Mouse (Mus musculus) stomach, embryonic 14.5 days (tissue): ENCODE measurements around the gene Tmem120a. TPM values are rescaled to one million over a fixed set of nuclear protein-coding genes. Genes with fewer than 3 reads are reported as not detected.

ENCODE experiments used
- ATAC-seq: fragments of 200-750 bp; cut with Nextera tagmentation; 2 replicates; pipeline ENCODE4 v1.8.0; 2017; ENCODE audit warnings: low read depth, moderate TSS enrichment; ENCODE audit not compliant: insufficient number of reproducible peaks, insufficient read depth, low FRiP score
- H3K27ac ChIP-seq: fragments of 300-500 bp; sonication (generic); 2 replicates; pipeline ENCODE4 v1.5.1; 2014; ENCODE audit warnings: mild to moderate bottlenecking, low read length, moderate library complexity, mixed read lengths
- H3K27me3 ChIP-seq: fragments of 300-500 bp; sonication (generic); 2 replicates; pipeline ENCODE4 v1.6.1; 2014; ENCODE audit warnings: low read length, control low read depth, mixed read lengths; ENCODE audit not compliant: control insufficient read depth, insufficient read depth
- H3K36me3 ChIP-seq: fragments of 300-500 bp; sonication (generic); 2 replicates; pipeline ENCODE4 v1.6.1; 2014; ENCODE audit warnings: mild to moderate bottlenecking, control low read depth, low read length, moderate library complexity, mixed read lengths; ENCODE audit not compliant: control insufficient read depth, insufficient read depth
- H3K4me1 ChIP-seq: fragments of 300-500 bp; sonication (generic); 2 replicates; pipeline ENCODE4 v1.6.1; 2014; ENCODE audit warnings: low read length, control low read depth, mixed read lengths; ENCODE audit not compliant: control insufficient read depth, insufficient read depth
- H3K4me2 ChIP-seq: fragments of 300-500 bp; sonication (generic); replicated peaks from 2 replicates; pipeline ENCODE4 v1.6.1; 2014; ENCODE audit warnings: low read depth, low read length, control low read depth
- H3K4me3 ChIP-seq: fragments of 300-500 bp; sonication (generic); 2 replicates; pipeline ENCODE4 v1.5.1; 2014; ENCODE audit warnings: low read depth, low read length, control low read depth
- H3K9ac ChIP-seq: fragments of 300-500 bp; sonication (generic); replicated peaks from 2 replicates; pipeline ENCODE4 v1.6.1; 2014; ENCODE audit warnings: low read depth, mild to moderate bottlenecking, control low read depth, low read length, moderate library complexity, mixed read lengths
- H3K9me3 ChIP-seq: fragments of 300-500 bp; sonication (generic); 2 replicates; pipeline ENCODE4 v1.6.1; 2016; ENCODE audit warnings: low read depth, low read length, control low read depth; ENCODE audit not compliant: control insufficient read depth
- whole genome bisulfite sequencing: fragments of 180-500 bp; shearing (Covaris S2); extraction: QIAGEN DNeasy Blood & Tissue Kit; methylation state at CpG from one replicate; pipeline ENCODE4 v1.1.7; 2014; 5-methylcytosine and 5-hydroxymethylcytosine counted together
- polyA plus RNA-seq: library from polyadenylated mRNA; unstranded; fragments of >200 nt; fragmentation: Nextera tagmentation; extraction: Ambion mirVana; gene quantifications from 2 replicates; pipeline ENCODE4 v1.2.1, GENCODE M21; 2014

Tmem120a gene
- polyA plus RNA-seq, 1 experiment from 2014 or later: 45.3 TPM

GRCm38 (mm10) chr5:135738266-135738665 lies 6.0 kb downstream of the Tmem120a start:
- Histone ChIP-seq H3K9me3 (no peaks in the 10 kb centered on the region), H3K4me1 (0 out of 2 replicates have a peak, but pooled peaks cover 5% of the 10 kb centered on the region), H3K27me3 (no peaks in the 10 kb centered on the region), H3K4me3 (no peak overlapping the region), H3K36me3 (peaks cover 30% of the 10 kb centered on the region), H3K27ac (no peak overlapping the region), H3K4me2 (no peak overlapping the region), H3K9ac (no peak overlapping the region)
- no peak for ATAC-seq
- 10% methylated on average over 6 of the region's 6 CpGs for WGBS

DNA sequence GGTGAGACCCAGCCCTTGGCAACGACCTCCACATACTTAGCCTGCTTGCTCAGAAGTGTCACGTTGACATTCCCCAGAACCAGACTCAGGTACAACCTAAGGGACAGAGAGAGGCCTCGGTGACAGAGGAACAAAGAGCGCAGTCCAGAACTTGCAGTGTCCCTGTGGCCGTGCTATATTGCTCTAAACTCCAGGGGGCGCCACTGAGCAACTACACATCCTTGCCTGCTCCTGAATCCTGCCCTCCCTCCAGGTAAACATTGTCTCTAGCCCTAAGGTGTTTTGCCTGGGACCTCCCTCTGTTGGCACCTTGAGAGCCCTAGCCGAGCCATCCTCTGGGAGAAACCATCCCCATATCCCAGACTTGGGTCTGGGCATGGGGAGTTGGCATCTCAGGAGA lies 7.1 kb downstream of the Tmem120a start:
- no peak overlapping the region for H3K4me2 ChIP-seq
- H3K27ac ChIP-seq: no peak overlapping the region
- peaks cover 41% of the 10 kb centered on the region for H3K36me3 ChIP-seq
- no peak overlapping the region for H3K9ac ChIP-seq
- H3K4me1 ChIP-seq: no peaks in the 10 kb centered on the region
- no peak overlapping the region for H3K4me3 ChIP-seq
- ATAC-seq: no peak
- no peaks in the 10 kb centered on the region for H3K27me3 ChIP-seq
- no peaks in the 10 kb centered on the region for H3K9me3 ChIP-seq
- WGBS: 78% methylated on average over 7 of the region's 7 CpGs

DNA sequence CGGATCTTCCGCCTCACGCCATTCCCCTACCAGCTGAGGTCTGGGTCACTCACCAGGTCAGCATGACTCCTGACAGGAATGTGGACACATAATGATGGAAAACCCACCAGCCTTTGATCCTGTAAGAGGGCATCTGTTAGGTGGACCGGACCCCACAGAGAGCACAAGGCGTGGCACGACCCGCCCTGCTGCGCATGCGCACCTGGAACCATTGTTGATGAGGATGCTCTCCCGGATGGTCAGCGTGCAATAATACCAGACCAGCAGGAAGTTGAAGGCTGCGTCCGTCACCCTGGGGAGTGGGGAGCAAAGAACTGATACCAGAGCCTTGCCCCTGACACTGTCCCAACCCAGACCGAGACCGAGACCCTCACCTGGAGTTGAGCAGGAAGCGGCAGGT lies 7.7 kb downstream of the Tmem120a start:
- H3K36me3 ChIP-seq: peaks cover 47% of the 10 kb centered on the region
- WGBS: 87% methylated on average over 16 of the region's 16 CpGs
- ATAC-seq: no peak

GRCm38 (mm10) chr5:135735741-135736140 lies 8.5 kb downstream of the Tmem120a start:
- Histone ChIP-seq H3K9me3 (no peaks in the 10 kb centered on the region), H3K27ac (no peak overlapping the region), H3K4me2 (no peak overlapping the region), H3K9ac (no peak overlapping the region), H3K27me3 (no peaks in the 10 kb centered on the region), H3K36me3 (peaks cover 55% of the 10 kb centered on the region), H3K4me3 (no peak overlapping the region), H3K4me1 (no peaks in the 10 kb centered on the region)
- WGBS: 88% methylated on average over 13 of the region's 13 CpGs
- ATAC-seq: no peak

More for the DNA sequence above, 7.7 kb downstream of the Tmem120a start:
- no peak overlapping the region for H3K4me3 ChIP-seq
- H3K4me1 ChIP-seq: no peaks in the 10 kb centered on the region
- no peaks in the 10 kb centered on the region for H3K9me3 ChIP-seq
- H3K27ac ChIP-seq: no peak overlapping the region
- no peaks in the 10 kb centered on the region for H3K27me3 ChIP-seq
- H3K4me2 ChIP-seq: no peak overlapping the region
- H3K9ac ChIP-seq: no peak overlapping the region

GRCm38 (mm10) chr5:135734057-135734680 lies 10.1 kb downstream of the Tmem120a start:
- Histone ChIP-seq H3K27ac (no peak overlapping the region), H3K4me3 (no peak overlapping the region), H3K36me3 (peaks cover 71% of the 10 kb centered on the region), H3K27me3 (no peaks in the 10 kb centered on the region), H3K9me3 (no peaks in the 10 kb centered on the region), H3K9ac (no peak overlapping the region), H3K4me2 (no peak overlapping the region), H3K4me1 (no peaks in the 10 kb centered on the region)
- no peak for ATAC-seq
- WGBS: 91% methylated on average over 39 of the region's 42 CpGs

GRCm38 (mm10) chr5:135733071-135733470 lies 11.2 kb downstream of the Tmem120a start:
- Histone ChIP-seq H3K4me3 (no peak overlapping the region), H3K27me3 (no peaks in the 10 kb centered on the region), H3K9ac (no peak overlapping the region), H3K4me1 (no peaks in the 10 kb centered on the region), H3K27ac (no peak overlapping the region), H3K36me3 (peaks cover 74% of the 10 kb centered on the region), H3K4me2 (no peak overlapping the region), H3K9me3 (no peaks in the 10 kb centered on the region)
- no peak for ATAC-seq
- WGBS: 82% methylated on average over 4 of the region's 4 CpGs

DNA sequence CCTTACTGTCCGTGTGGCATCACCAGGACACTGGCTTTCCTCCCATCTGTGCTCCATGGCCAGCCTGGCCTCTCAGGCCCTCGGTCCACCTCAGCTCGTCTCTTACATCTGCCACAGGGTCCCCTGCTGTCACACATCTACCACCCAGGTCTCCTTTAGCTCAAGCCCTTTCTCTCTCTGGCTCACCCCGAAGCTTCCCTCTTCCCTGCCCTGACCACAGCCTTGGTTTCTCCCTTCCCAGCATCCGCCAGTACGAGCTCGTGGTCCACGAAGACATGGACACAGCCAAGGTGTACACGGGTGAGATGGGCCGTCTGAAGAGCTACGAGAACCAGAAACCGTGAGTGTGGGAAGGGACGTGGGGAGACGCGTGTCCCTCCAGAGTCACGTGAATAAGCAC lies 12.9 kb downstream of the Tmem120a start:
- H3K27me3 ChIP-seq: no peaks in the 10 kb centered on the region
- WGBS: 92% methylated on average over 16 of the region's 16 CpGs

GRCm38 (mm10) chr5:135730916-135731315 lies 13.3 kb downstream of the Tmem120a start:
- H3K4me1 ChIP-seq: peaks cover 10% of the 10 kb centered on the region
- peaks cover 71% of the 10 kb centered on the region for H3K36me3 ChIP-seq
- H3K4me3 ChIP-seq: no peak overlapping the region
- 92% methylated on average over 10 of the region's 10 CpGs for WGBS
- no peak overlapping the region for H3K27ac ChIP-seq
- H3K9ac ChIP-seq: no peak overlapping the region
- no peaks in the 10 kb centered on the region for H3K27me3 ChIP-seq
- H3K4me2 ChIP-seq: no peak overlapping the region
- H3K9me3 ChIP-seq: no peaks in the 10 kb centered on the region
- no peak for ATAC-seq

More for the DNA sequence above, 12.9 kb downstream of the Tmem120a start:
- H3K4me2 ChIP-seq: no peak overlapping the region
- no peak overlapping the region for H3K4me3 ChIP-seq
- peaks cover 6% of the 10 kb centered on the region; the same call in 1 of the 2 replicates for H3K4me1 ChIP-seq
- no peaks in the 10 kb centered on the region for H3K9me3 ChIP-seq
- peaks cover 74% of the 10 kb centered on the region for H3K36me3 ChIP-seq
- no peak for ATAC-seq
- no peak overlapping the region for H3K9ac ChIP-seq
- H3K27ac ChIP-seq: no peak overlapping the region

DNA sequence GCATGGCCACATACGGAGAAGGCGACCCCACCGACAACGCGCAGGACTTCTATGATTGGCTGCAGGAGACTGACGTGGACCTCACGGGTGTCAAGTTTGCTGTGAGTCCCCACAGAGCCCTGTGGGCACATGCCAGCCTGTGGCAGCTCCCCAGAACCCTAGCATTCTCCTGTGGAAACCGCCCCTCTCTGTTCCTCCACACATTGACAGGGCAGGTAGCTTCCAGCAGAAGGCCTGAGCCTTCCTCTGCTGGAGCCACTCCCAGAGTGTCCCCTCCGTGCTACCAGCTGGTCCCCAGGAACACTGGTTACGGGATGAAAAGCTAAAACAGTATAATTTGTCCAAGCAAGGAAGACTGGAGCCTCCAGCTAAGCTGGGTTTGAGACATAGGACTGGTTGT lies 14.0 kb downstream of the Tmem120a start:
- Histone ChIP-seq H3K9ac (no peak overlapping the region), H3K4me2 (no peak overlapping the region), H3K9me3 (no peaks in the 10 kb centered on the region), H3K4me3 (no peak overlapping the region), H3K4me1 (peaks cover 15% of the 10 kb centered on the region), H3K36me3 (peaks cover 65% of the 10 kb centered on the region), H3K27ac (no peak overlapping the region), H3K27me3 (no peaks in the 10 kb centered on the region)
- WGBS: 96% methylated on average over 10 of the region's 10 CpGs
- ATAC-seq: no peak
